8 mouse cellular contexts compared by ENCODE assay signal in genomic region chr8:119676389-119676788, GRCm38 (mm10). TPM values are rescaled to one million over a fixed set of nuclear protein-coding genes. Genes with fewer than 3 reads are reported as not detected.
DNase-seq lines count a peak whose midpoint lies in the region; ATAC-seq and TF ChIP-seq lines count a peak whose summit lies in the region.

No protein-coding gene starts in this region.

- no peaks in the 10 kb centered on the region for H3K36me3 ChIP-seq in hindbrain, embryonic 13.5 days

- no peak overlapping the region for H3K27ac ChIP-seq in cerebellum, adult 2 months (ENCODE audit: insufficient read depth, low read length)
- H3K27ac ChIP-seq in hindbrain, embryonic 13.5 days = no peak overlapping the region

- DNase-seq in T-cell, adult 2 months (ENCODE audit: low spot score) = peak; percentile 72
- peak; percentile 82 to 91 for DNase-seq in cerebellum, adult 2 months
- peak; percentile 77 to 97 for DNase-seq in frontal cortex, adult 2 months (ENCODE audit: extremely low spot score in 1 of 2, low spot score in 1 of 2)
- DNase-seq in left cerebral cortex, adult 11 months (ENCODE audit: low spot score) = peak; percentile 83
- DNase-seq in right cerebral cortex, postnatal 4 days = peak; percentile 90
- DNase-seq in urinary bladder, postnatal 36 days (ENCODE audit: low spot score in 2 of 2) = peak; percentile 84 to 90

- 4% methylated on average over 8 of the region's 8 CpGs for WGBS in cerebellum, adult 2 months
- WGBS in hindbrain, embryonic 13.5 days = 23% methylated on average over 8 of the region's 8 CpGs

- H3K4me1 ChIP-seq in cerebellum, adult 2 months (ENCODE audit: control insufficient read depth, insufficient read depth, low read length) = peaks cover 3% of the 10 kb centered on the region; the same call in 1 of the 2 replicates
- 0 out of 2 replicates have a peak, but pooled peaks cover 7% of the 10 kb centered on the region for H3K4me1 ChIP-seq in hindbrain, embryonic 13.5 days (replicated peaks)

- H3K27me3 ChIP-seq in cerebellum, adult 2 months (ENCODE audit: control insufficient read depth, insufficient read depth, low read length) = no peaks in the 10 kb centered on the region
- H3K27me3 ChIP-seq in hindbrain, embryonic 13.5 days = 0 out of 2 replicates have a peak, but pooled peaks cover 11% of the 10 kb centered on the region

- H3K4me3 ChIP-seq in cerebellum, adult 2 months (replicated peaks; ENCODE audit: insufficient read depth, low read depth, low read length) = no peak overlapping the region
- no peak overlapping the region for H3K4me3 ChIP-seq in hindbrain, embryonic 13.5 days

- peak; percentile 93 for TF ChIP-seq CTCF in cerebellum, adult 2 months (IDR thresholded peaks at IDR 0.05; ENCODE audit: borderline replicate concordance, insufficient read depth, low read depth, low read length)

- H3K4me2 ChIP-seq in hindbrain, embryonic 13.5 days = no peak overlapping the region

- no peak for TF ChIP-seq POLR2A in cerebellum, adult 2 months (IDR thresholded peaks at IDR 0.05; ENCODE audit: borderline replicate concordance, insufficient read depth, low read length)

- no peaks in the 10 kb centered on the region for H3K9me3 ChIP-seq in hindbrain, embryonic 13.5 days

- ATAC-seq in hindbrain, embryonic 13.5 days (ENCODE audit: low FRiP score) = peak; percentile 15; the same call in 1 of the 2 replicates
- peak; percentile 76 for ATAC-seq in megakaryocyte-erythroid progenitor cell, adult 5-6 weeks (replicated peaks; ENCODE audit: low FRiP score, low TSS enrichment, poor library complexity, severe bottlenecking)

- no peak overlapping the region for H3K9ac ChIP-seq in hindbrain, embryonic 13.5 days

RNA-seq across cellular contexts. Expression of gene Wfdc1, which starts 10.2 kb away (rescaled TPM):
- 18.9 and 19.3 TPM in 2 replicates for polyA plus RNA-seq in cerebellum, adult 2 months (2012; rRNA removed)
- 18.2 and 24.3 TPM in 2 replicates for polyA plus RNA-seq in frontal cortex, adult 2 months (2012; rRNA removed)
- polyA plus RNA-seq in hindbrain, embryonic 13.5 days (2015; fragmentation: Nextera tagmentation; extraction: Ambion mirVana) = 3.3 and 3.5 TPM in 2 replicates
- not detected in 2 replicates for total RNA-seq in megakaryocyte-erythroid progenitor cell, adult 5-6 weeks (2014; fragmentation: Nextera tagmentation)
- total RNA-seq in megakaryocyte-erythroid progenitor cell, adult 5-6 weeks (2017) = not detected in 2 replicates

RNA-seq across cellular contexts. Expression of gene Atp2c2, which starts 23.4 kb away (rescaled TPM):
- polyA plus RNA-seq in cerebellum, adult 2 months (2012; rRNA removed) = 0.28 and 0.35 TPM in 2 replicates
- 0.69 and 0.98 TPM in 2 replicates for polyA plus RNA-seq in frontal cortex, adult 2 months (2012; rRNA removed)
- polyA plus RNA-seq in hindbrain, embryonic 13.5 days (2015; fragmentation: Nextera tagmentation; extraction: Ambion mirVana) = 0.21 TPM in 1 of 2 replicates, not detected in the other
- total RNA-seq in megakaryocyte-erythroid progenitor cell, adult 5-6 weeks (2014; fragmentation: Nextera tagmentation) = not detected in 2 replicates
- 0.56 TPM in 1 of 2 replicates, not detected in the other for total RNA-seq in megakaryocyte-erythroid progenitor cell, adult 5-6 weeks (2017)

RNA-seq across cellular contexts. Expression of gene Kcng4, which starts 40.9 kb away (rescaled TPM):
- polyA plus RNA-seq in cerebellum, adult 2 months (2012; rRNA removed) = 92.6 and 99.0 TPM in 2 replicates
- polyA plus RNA-seq in frontal cortex, adult 2 months (2012; rRNA removed) = 3.1 and 4.9 TPM in 2 replicates
- 0.09 TPM in 1 of 2 replicates, not detected in the other for polyA plus RNA-seq in hindbrain, embryonic 13.5 days (2015; fragmentation: Nextera tagmentation; extraction: Ambion mirVana)
- total RNA-seq in megakaryocyte-erythroid progenitor cell, adult 5-6 weeks (2014; fragmentation: Nextera tagmentation) = not detected in 2 replicates
- not detected in 2 replicates for total RNA-seq in megakaryocyte-erythroid progenitor cell, adult 5-6 weeks (2017)

Comparison
In these comparisons a context has a peak if more than half of its experiments do, and no peak if none do; other contexts are left out.
1. RNA of gene Kcng4, which starts 40.9 kb away (polyA plus RNA-seq): 92.6 to 99.0 TPM in cerebellum, adult 2 months; 3.1 to 4.9 TPM in frontal cortex, adult 2 months and 0.09 TPM in hindbrain, embryonic 13.5 days; every median in the first group is over 10 times any median in the second.
2. Peak in every context shown above with its lines, with median percentiles within 50 percentile points of each other: DNase-seq.